Mouse (Mus musculus) lung, embryonic 16.5 days (tissue): ENCODE measurements around the gene Ttc28. TPM values are rescaled to one million over a fixed set of nuclear protein-coding genes. Genes with fewer than 3 reads are reported as not detected.
A peak's percentile ranks its signal among the peaks of the same experiment; 100 is the strongest.
"Not testable (repeated sequence)": the region's sequence is repeated elsewhere in the genome, so short reads cannot be mapped to it uniquely, and the experiment has no call there.

Experiments used
- ATAC-seq: fragments of 200-750 bp; cut with Nextera tagmentation; 2 replicates; pipeline ENCODE4 v1.8.0; 2017; ENCODE audit warnings: low read depth, mild to moderate bottlenecking, moderate library complexity
- H3K27ac ChIP-seq: fragments of 300-500 bp; sonication (generic); 2 replicates; pipeline ENCODE4 v1.5.1; 2014; ENCODE audit warnings: mild to moderate bottlenecking, control low read depth, low read length
- H3K27me3 ChIP-seq: fragments of 300-500 bp; sonication (generic); 2 replicates; pipeline ENCODE4 v1.6.1; 2014; ENCODE audit warnings: low read depth, low read length, mixed read lengths; ENCODE audit not compliant: control insufficient read depth, insufficient read depth
- H3K36me3 ChIP-seq: fragments of 300-500 bp; sonication (generic); 2 replicates; pipeline ENCODE4 v1.6.1; 2014; ENCODE audit warnings: low read length; ENCODE audit not compliant: control insufficient read depth, insufficient read depth
- H3K4me1 ChIP-seq: fragments of 300-500 bp; sonication (generic); replicated peaks from 2 replicates; pipeline ENCODE4 v1.6.1; 2014; ENCODE audit warnings: low read length, mixed read lengths; ENCODE audit not compliant: control insufficient read depth, insufficient read depth
- H3K4me2 ChIP-seq: fragments of 300-500 bp; sonication (generic); 2 replicates; pipeline ENCODE4 v1.6.1; 2014; ENCODE audit warnings: low read depth, low read length, control low read depth
- H3K4me3 ChIP-seq: fragments of 300-500 bp; sonication (generic); 2 replicates; pipeline ENCODE4 v1.5.1; 2014; ENCODE audit warnings: mild to moderate bottlenecking, low read length, control low read depth
- H3K9ac ChIP-seq: fragments of 300-500 bp; sonication (generic); 2 replicates; pipeline ENCODE4 v1.6.1; 2014; ENCODE audit warnings: low read length, control low read depth
- H3K9me3 ChIP-seq: fragments of 300-500 bp; sonication (generic); 2 replicates; pipeline ENCODE4 v1.6.1; 2016; ENCODE audit warnings: low read length; ENCODE audit not compliant: control insufficient read depth
- WGBS: fragments of 180-500 bp; shearing (Covaris S2); extraction: QIAGEN DNeasy Blood & Tissue Kit; methylation state at CpG from one replicate; pipeline ENCODE4 v1.1.7; 2014; 5-methylcytosine and 5-hydroxymethylcytosine counted together
- polyA plus RNA-seq: library from polyadenylated mRNA; unstranded; fragments of >200 nt; fragmentation: Nextera tagmentation; extraction: Ambion mirVana; gene quantifications from 2 replicates; pipeline ENCODE4 v1.2.1, GENCODE M21; 2015

Gene Ttc28
- polyA plus RNA-seq, 1 experiment from 2014 or later: 8.4 TPM

- Histone ChIP-seq H3K27me3 (no peaks in the 10 kb centered on the region), H3K27ac (no peak overlapping the region), H3K4me1 (peaks cover 6% of the 10 kb centered on the region), H3K4me2 (no peak overlapping the region), H3K36me3 (peaks cover 2% of the 10 kb centered on the region; the same call in 1 of the 2 replicates), H3K9ac (no peak overlapping the region), H3K4me3 (no peak overlapping the region), H3K9me3 (no peaks in the 10 kb centered on the region)
- 92% methylated on average over 5 of the region's 5 CpGs for WGBS
- no peak for ATAC-seq
Observed at GRCm38 (mm10) chr5:110877666-110878505, 1.7 kb upstream of the Ttc28 start.

- not testable (repeated sequence) for H3K4me2 ChIP-seq, H3K27me3 ChIP-seq, H3K27ac ChIP-seq, H3K36me3 ChIP-seq, H3K9me3 ChIP-seq, ATAC-seq, H3K4me3 ChIP-seq, H3K4me1 ChIP-seq, H3K9ac ChIP-seq
- WGBS: 94% methylated on average over 1 of the region's 1 CpGs
Observed at GRCm38 (mm10) chr5:110878526-110878925, 1.1 kb upstream of the Ttc28 start.

- ATAC-seq: no peak
- H3K36me3 ChIP-seq: no peaks in the 10 kb centered on the region
- no peaks in the 10 kb centered on the region for H3K27me3 ChIP-seq
- no peaks in the 10 kb centered on the region for H3K9me3 ChIP-seq
- peaks cover 6% of the 10 kb centered on the region for H3K4me1 ChIP-seq
- peak overlapping the region; percentile 95 for H3K4me2 ChIP-seq
- peak overlapping the region; percentile 89 for H3K9ac ChIP-seq
- 61% methylated on average over 7 of the region's 7 CpGs for WGBS
- peak overlapping the region; percentile 27 for H3K27ac ChIP-seq
- peak overlapping the region; percentile 84 for H3K4me3 ChIP-seq
Observed at GRCm38 (mm10) chr5:110879042-110879441, 561 bp upstream of the Ttc28 start.

- no peaks in the 10 kb centered on the region for H3K9me3 ChIP-seq
- H3K4me2 ChIP-seq: no peak overlapping the region
- H3K4me1 ChIP-seq: no peaks in the 10 kb centered on the region
- WGBS: 83% methylated on average over 4 of the region's 4 CpGs
- no peaks in the 10 kb centered on the region for H3K27me3 ChIP-seq
- no peak overlapping the region for H3K9ac ChIP-seq
- H3K4me3 ChIP-seq: no peak overlapping the region
- no peaks in the 10 kb centered on the region for H3K36me3 ChIP-seq
- H3K27ac ChIP-seq: no peak overlapping the region
- ATAC-seq: no peak
Observed at GRCm38 (mm10) chr5:110888596-110888995, 9.0 kb downstream of the Ttc28 start.

GRCm38 (mm10) chr5:110889945-110890344, 10.3 kb downstream of the Ttc28 start:
- 76% methylated on average over 1 of the region's 1 CpGs for WGBS
- Histone ChIP-seq H3K4me3 (no peak overlapping the region), H3K27me3 (no peaks in the 10 kb centered on the region), H3K36me3 (no peaks in the 10 kb centered on the region), H3K4me2 (no peak overlapping the region), H3K9ac (no peak overlapping the region), H3K27ac (no peak overlapping the region), H3K9me3 (no peaks in the 10 kb centered on the region), H3K4me1 (no peaks in the 10 kb centered on the region)
- ATAC-seq: no peak

GRCm38 (mm10) chr5:110890561-110890960, 11.0 kb downstream of the Ttc28 start:
- 85% methylated on average over 3 of the region's 3 CpGs for WGBS
- no peak overlapping the region for H3K9ac ChIP-seq
- H3K4me3 ChIP-seq: no peak overlapping the region
- H3K27me3 ChIP-seq: no peaks in the 10 kb centered on the region
- H3K36me3 ChIP-seq: no peaks in the 10 kb centered on the region
- H3K9me3 ChIP-seq: no peaks in the 10 kb centered on the region
- no peak overlapping the region for H3K27ac ChIP-seq
- ATAC-seq: no peak
- no peaks in the 10 kb centered on the region for H3K4me1 ChIP-seq
- no peak overlapping the region for H3K4me2 ChIP-seq

GRCm38 (mm10) chr5:110897114-110897788, 17.6 kb downstream of the Ttc28 start:
- Histone ChIP-seq H3K4me3 (no peak overlapping the region), H3K4me1 (no peaks in the 10 kb centered on the region), H3K9me3 (no peaks in the 10 kb centered on the region), H3K36me3 (no peaks in the 10 kb centered on the region), H3K27me3 (no peaks in the 10 kb centered on the region), H3K4me2 (no peak overlapping the region), H3K27ac (no peak overlapping the region), H3K9ac (no peak overlapping the region)
- ATAC-seq: no peak
- WGBS: 58% methylated on average over 7 of the region's 7 CpGs

GRCm38 (mm10) chr5:110898169-110898568, 18.6 kb downstream of the Ttc28 start:
- no peak for ATAC-seq
- no peak overlapping the region for H3K4me2 ChIP-seq
- no peaks in the 10 kb centered on the region for H3K27me3 ChIP-seq
- H3K4me1 ChIP-seq: no peaks in the 10 kb centered on the region
- WGBS: 75% methylated on average over 7 of the region's 7 CpGs
- H3K4me3 ChIP-seq: no peak overlapping the region
- no peaks in the 10 kb centered on the region for H3K9me3 ChIP-seq
- no peaks in the 10 kb centered on the region for H3K36me3 ChIP-seq
- H3K9ac ChIP-seq: no peak overlapping the region
- H3K27ac ChIP-seq: no peak overlapping the region

- no peaks in the 10 kb centered on the region for H3K4me1 ChIP-seq
- 86% methylated on average over 4 of the region's 4 CpGs for WGBS
- no peaks in the 10 kb centered on the region for H3K9me3 ChIP-seq
- H3K27me3 ChIP-seq: no peaks in the 10 kb centered on the region
- no peak overlapping the region for H3K27ac ChIP-seq
- no peak for ATAC-seq
- H3K9ac ChIP-seq: no peak overlapping the region
- H3K4me2 ChIP-seq: no peak overlapping the region
- no peak overlapping the region for H3K4me3 ChIP-seq
- no peaks in the 10 kb centered on the region for H3K36me3 ChIP-seq
Observed at GRCm38 (mm10) chr5:110898785-110899184, 19.2 kb downstream of the Ttc28 start.
